Mouse (Mus musculus) erythroblast, embryonic 14.5 days (primary cell): ENCODE results near the gene Prune2.

Experiments
- GATA1 ChIP-seq: IDR thresholded peaks from 2 replicates; pipeline ENCODE4 v1.6.1; 2012; ENCODE audit warnings: low read length, inconsistent platforms, mixed read lengths
- TAL1 ChIP-seq: IDR thresholded peaks from 3 replicates; pipeline ENCODE4 v1.6.1; 2012; ENCODE audit warnings: low read length, inconsistent platforms, mixed read lengths

DNA sequence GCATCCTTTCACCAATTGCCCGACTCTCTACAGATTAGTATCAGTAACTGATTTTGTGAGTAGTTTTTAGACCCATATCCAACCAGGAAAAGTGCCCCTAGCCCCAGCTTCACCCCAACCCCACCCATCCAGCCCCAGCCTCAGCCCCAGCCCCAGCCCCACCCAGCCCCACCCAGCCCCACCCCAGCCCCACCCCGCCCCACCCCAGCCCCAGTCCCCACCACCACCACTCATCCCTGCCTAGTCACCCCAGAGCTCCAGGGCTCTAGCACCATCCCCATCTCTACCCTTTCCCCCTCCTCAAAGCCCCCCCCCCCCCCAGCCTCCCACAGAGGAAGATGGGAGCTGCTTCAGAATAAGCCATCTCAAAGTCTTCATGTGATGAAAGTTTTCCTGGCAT lies 181.7 kb downstream of the Prune2 start:
- TF ChIP-seq TAL1 (no peak), GATA1 (no peak)
